Mouse (Mus musculus): ENCODE measurements around the gene Serpina16. TPM values are rescaled to one million over a fixed set of nuclear protein-coding genes. Genes with fewer than 3 reads are reported as not detected.

Gene Serpina16
- total RNA-seq (2014; fragmentation: Nextera tagmentation): not detected in 2 replicates
- not detected in 2 replicates for total RNA-seq (2017)
- polyA plus RNA-seq (2012): not detected in 2 replicates

DNA sequence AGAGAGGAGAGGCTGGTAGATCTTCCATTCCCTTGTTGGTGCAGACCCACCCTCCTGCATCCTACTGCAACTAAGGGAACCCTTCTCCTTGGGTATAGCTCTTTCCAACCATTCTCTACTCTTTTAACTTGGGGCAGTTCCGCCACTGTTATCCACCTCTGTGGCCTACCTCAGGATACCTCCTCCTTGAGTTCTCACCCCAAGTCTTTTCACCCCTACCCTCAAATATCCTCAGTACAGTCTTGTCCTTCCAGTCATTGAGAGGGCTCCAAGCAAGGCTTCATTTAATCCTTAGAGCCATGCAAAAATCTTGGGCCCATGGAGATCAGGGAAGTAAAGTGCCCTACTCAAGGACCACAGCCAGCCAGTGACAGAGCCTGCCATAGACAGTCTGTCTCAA is at the start of gene Serpina16:
Gene Serpina16, minus strand, starts transcription at position 101 of the 400 bp plus-strand sequence.
- no peaks in the 10 kb centered on the region for H3K36me3 ChIP-seq (replicated peaks)
- DNase-seq (ENCODE audit: low spot score): no peak
- ATAC-seq (ENCODE audit: extremely low read depth, insufficient number of reproducible peaks, low FRiP score, poor library complexity, severe bottlenecking): no peak
- no peak within 1 kb of the TSS for H3K4me3 ChIP-seq (ENCODE audit: low read depth, low read length)
- TF ChIP-seq GATA2 (IDR thresholded peaks at IDR 0.05; ENCODE audit: borderline replicate concordance, low read depth, low read length) (no peak), POLR2AphosphoS5 (IDR thresholded peaks at IDR 0.05; ENCODE audit: insufficient replicate concordance, low read depth, low read length) (no peak), GATA1 (IDR thresholded peaks at IDR 0.05; ENCODE audit: borderline replicate concordance, low read length) (no peak), CTCF (IDR thresholded peaks at IDR 0.05; ENCODE audit: low read depth, low read length) (no peak)
- H3K9me3 ChIP-seq (replicated peaks): peaks cover 74% of the 10 kb centered on the region
- H3K27me3 ChIP-seq (ENCODE audit: insufficient read depth, low read length): no peaks in the 10 kb centered on the region
- H3K4me1 ChIP-seq (ENCODE audit: insufficient read depth, low read depth, low read length): no peaks in the 10 kb centered on the region

DNA sequence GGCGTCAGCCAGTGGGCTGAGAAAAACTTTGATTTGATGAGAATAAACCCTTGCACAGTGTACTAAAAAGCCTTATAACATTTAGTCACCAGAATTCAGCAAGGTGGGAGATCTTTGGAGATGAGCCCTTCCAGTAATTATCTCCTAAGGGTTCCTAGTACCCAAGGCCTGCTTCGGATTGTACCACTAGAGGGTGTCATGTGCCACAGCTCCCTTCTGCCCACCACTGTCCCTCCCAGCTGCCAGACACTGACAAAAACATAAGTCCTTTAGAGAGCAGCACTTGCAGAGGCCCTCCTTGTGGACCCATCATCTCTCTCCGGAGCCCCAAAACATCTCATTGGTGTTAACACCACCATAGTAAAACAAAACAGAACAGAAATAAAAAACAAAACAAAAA is 35.6 kb upstream of the Serpina16 start:
- no peak for TF ChIP-seq CTCF (IDR thresholded peaks at IDR 0.05; ENCODE audit: low read depth, low read length)
- peaks cover 58% of the 10 kb centered on the region for H3K9me3 ChIP-seq (replicated peaks)
- H3K4me3 ChIP-seq (ENCODE audit: low read depth, low read length): no peak overlapping the region
- ATAC-seq (ENCODE audit: extremely low read depth, insufficient number of reproducible peaks, low FRiP score, poor library complexity, severe bottlenecking) (no peak), DNase-seq (ENCODE audit: low spot score) (no peak)
- no peaks in the 10 kb centered on the region for H3K36me3 ChIP-seq (replicated peaks)
- H3K4me1 ChIP-seq (ENCODE audit: insufficient read depth, low read depth, low read length): no peaks in the 10 kb centered on the region
- H3K27me3 ChIP-seq (ENCODE audit: insufficient read depth, low read length): no peaks in the 10 kb centered on the region

DNA sequence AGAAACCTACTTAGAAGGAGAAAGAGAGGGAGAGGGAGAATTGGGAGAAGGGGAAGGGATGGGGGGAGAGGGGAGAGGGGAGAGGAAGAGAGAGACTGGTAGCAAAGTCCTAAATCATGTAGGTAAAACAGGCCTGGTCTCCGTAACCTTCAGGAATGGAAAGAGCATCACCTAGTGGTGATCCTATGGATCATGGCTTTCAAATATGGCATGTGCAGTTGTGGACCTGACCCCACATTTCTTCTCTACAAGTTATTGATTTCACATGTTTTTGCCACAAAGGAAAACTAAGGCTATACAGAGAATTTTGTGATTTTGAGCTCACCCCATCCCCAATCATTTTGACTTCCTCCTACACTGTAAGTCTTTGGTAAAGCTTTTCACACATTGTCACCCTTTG is 34.5 kb upstream of the Serpina16 start:
- no peaks in the 10 kb centered on the region for H3K36me3 ChIP-seq (replicated peaks)
- H3K4me3 ChIP-seq (ENCODE audit: low read depth, low read length): no peak overlapping the region
- no peak for TF ChIP-seq CTCF (IDR thresholded peaks at IDR 0.05; ENCODE audit: low read depth, low read length)
- TF ChIP-seq POLR2AphosphoS5 (IDR thresholded peaks at IDR 0.05; ENCODE audit: insufficient replicate concordance, low read depth, low read length): no peak
- no peak for TF ChIP-seq TAL1 (conservative IDR thresholded peaks at IDR 0.05; ENCODE audit: low read depth, low read length)
- no peak for TF ChIP-seq GATA2 (IDR thresholded peaks at IDR 0.05; ENCODE audit: borderline replicate concordance, low read depth, low read length)
- TF ChIP-seq GATA1 (IDR thresholded peaks at IDR 0.05; ENCODE audit: borderline replicate concordance, low read length): no peak
- H3K4me1 ChIP-seq (ENCODE audit: insufficient read depth, low read depth, low read length): no peaks in the 10 kb centered on the region
- H3K9me3 ChIP-seq (replicated peaks): peaks cover 56% of the 10 kb centered on the region
- H3K27me3 ChIP-seq (ENCODE audit: insufficient read depth, low read length): no peaks in the 10 kb centered on the region
- ATAC-seq (ENCODE audit: extremely low read depth, insufficient number of reproducible peaks, low FRiP score, poor library complexity, severe bottlenecking): no peak
- no peak for DNase-seq (ENCODE audit: low spot score)

DNA sequence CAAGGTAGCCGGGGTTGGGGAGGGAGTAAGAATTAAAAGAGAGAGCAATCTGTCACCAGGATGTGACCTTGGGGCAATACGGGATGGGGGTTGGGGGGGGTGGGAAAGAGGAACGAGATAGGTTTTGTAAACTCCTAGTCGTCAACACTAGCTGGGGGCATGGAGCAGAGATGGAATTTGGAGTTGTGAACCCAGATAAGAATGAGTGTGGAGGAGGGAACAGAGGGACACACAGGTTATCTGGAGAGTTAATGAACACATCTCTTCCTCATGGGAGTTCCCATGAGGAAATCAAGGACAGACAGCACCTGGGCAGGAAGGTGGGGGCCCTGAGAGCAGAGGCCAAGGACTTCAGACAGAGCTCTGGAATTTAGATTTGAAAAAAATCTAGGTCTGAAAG is 30.2 kb upstream of the Serpina16 start:
- no peaks in the 10 kb centered on the region for H3K27me3 ChIP-seq (ENCODE audit: insufficient read depth, low read length)
- ATAC-seq (ENCODE audit: extremely low read depth, insufficient number of reproducible peaks, low FRiP score, poor library complexity, severe bottlenecking): no peak
- no peaks in the 10 kb centered on the region for H3K36me3 ChIP-seq (replicated peaks)
- no peak for DNase-seq (ENCODE audit: low spot score)
- H3K4me3 ChIP-seq (ENCODE audit: low read depth, low read length): no peak overlapping the region
- H3K4me1 ChIP-seq (ENCODE audit: insufficient read depth, low read depth, low read length): no peaks in the 10 kb centered on the region
- peaks cover 85% of the 10 kb centered on the region for H3K9me3 ChIP-seq (replicated peaks)
- TF ChIP-seq TAL1 (conservative IDR thresholded peaks at IDR 0.05; ENCODE audit: low read depth, low read length) (no peak), POLR2AphosphoS5 (IDR thresholded peaks at IDR 0.05; ENCODE audit: insufficient replicate concordance, low read depth, low read length) (no peak), GATA2 (IDR thresholded peaks at IDR 0.05; ENCODE audit: borderline replicate concordance, low read depth, low read length) (no peak), GATA1 (IDR thresholded peaks at IDR 0.05; ENCODE audit: borderline replicate concordance, low read length) (no peak), CTCF (IDR thresholded peaks at IDR 0.05; ENCODE audit: low read depth, low read length) (no peak)

DNA sequence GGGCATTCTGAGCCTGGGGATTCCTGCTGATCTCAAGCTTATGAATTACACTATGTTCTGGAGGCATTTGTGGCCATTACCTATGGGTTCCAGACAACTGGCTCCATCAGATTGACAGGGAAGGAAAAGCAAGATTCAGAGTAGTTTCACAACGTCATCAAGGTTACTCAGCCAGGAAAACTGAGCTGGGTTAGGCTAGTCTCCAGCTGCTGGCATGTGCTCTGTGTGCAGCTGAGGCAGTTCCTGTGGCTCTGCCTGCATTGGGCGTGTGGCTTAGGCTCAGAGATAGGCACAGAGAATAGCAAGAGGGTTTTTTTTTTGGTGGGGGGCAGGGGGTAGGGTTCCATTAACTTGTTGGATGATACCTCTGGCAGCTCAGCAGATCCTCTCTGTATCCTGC is 29.6 kb upstream of the Serpina16 start:
- ATAC-seq (ENCODE audit: extremely low read depth, insufficient number of reproducible peaks, low FRiP score, poor library complexity, severe bottlenecking): no peak
- no peak for DNase-seq (ENCODE audit: low spot score)
- TF ChIP-seq GATA2 (IDR thresholded peaks at IDR 0.05; ENCODE audit: borderline replicate concordance, low read depth, low read length): no peak
- no peak for TF ChIP-seq POLR2AphosphoS5 (IDR thresholded peaks at IDR 0.05; ENCODE audit: insufficient replicate concordance, low read depth, low read length)
- no peak for TF ChIP-seq CTCF (IDR thresholded peaks at IDR 0.05; ENCODE audit: low read depth, low read length)
- TF ChIP-seq TAL1 (conservative IDR thresholded peaks at IDR 0.05; ENCODE audit: low read depth, low read length): no peak
- no peak for TF ChIP-seq GATA1 (IDR thresholded peaks at IDR 0.05; ENCODE audit: borderline replicate concordance, low read length)
- Histone ChIP-seq H3K4me1 (ENCODE audit: insufficient read depth, low read depth, low read length) (no peaks in the 10 kb centered on the region), H3K4me3 (ENCODE audit: low read depth, low read length) (no peak overlapping the region), H3K9me3 (replicated peaks) (peaks cover 84% of the 10 kb centered on the region), H3K27me3 (ENCODE audit: insufficient read depth, low read length) (no peaks in the 10 kb centered on the region), H3K36me3 (replicated peaks) (no peaks in the 10 kb centered on the region)

DNA sequence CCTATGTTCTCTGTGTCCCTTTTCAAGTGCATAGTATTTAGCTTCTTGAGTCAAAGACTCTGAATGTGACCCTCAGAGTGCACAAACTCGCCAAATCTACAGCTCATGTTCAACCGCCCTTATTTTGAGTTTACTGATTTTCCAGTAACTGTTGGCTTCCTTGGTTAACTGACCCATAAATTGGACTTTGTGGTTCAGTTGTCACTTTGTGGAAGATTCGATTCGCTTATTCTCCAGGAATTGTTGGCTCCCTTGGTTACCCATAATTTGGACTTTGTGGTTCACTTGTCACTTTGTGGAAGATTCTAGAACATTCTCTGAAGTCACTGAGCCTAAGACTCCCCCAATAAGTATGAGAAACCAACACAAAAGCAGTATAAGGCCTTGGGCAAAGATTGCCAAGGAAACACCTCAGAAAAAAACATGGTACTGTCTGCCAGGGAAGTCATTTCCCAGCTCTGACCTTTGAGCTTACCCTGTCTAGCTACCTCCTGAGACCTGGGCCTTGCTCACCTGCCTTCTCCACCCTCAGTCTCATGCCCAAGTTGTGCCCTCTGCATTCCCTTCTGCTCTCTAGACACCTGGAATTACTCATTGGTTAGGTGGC is 24.3 kb upstream of the Serpina16 start:
- Histone ChIP-seq H3K27me3 (ENCODE audit: insufficient read depth, low read length) (no peaks in the 10 kb centered on the region), H3K9me3 (replicated peaks) (peaks cover 81% of the 10 kb centered on the region), H3K36me3 (replicated peaks) (no peaks in the 10 kb centered on the region), H3K4me1 (ENCODE audit: insufficient read depth, low read depth, low read length) (no peaks in the 10 kb centered on the region), H3K4me3 (ENCODE audit: low read depth, low read length) (no peak overlapping the region)
- TF ChIP-seq CTCF (IDR thresholded peaks at IDR 0.05; ENCODE audit: low read depth, low read length) (no peak), POLR2AphosphoS5 (IDR thresholded peaks at IDR 0.05; ENCODE audit: insufficient replicate concordance, low read depth, low read length) (no peak), GATA1 (IDR thresholded peaks at IDR 0.05; ENCODE audit: borderline replicate concordance, low read length) (no peak), TAL1 (conservative IDR thresholded peaks at IDR 0.05; ENCODE audit: low read depth, low read length) (no peak), GATA2 (IDR thresholded peaks at IDR 0.05; ENCODE audit: borderline replicate concordance, low read depth, low read length) (no peak)
- DNase-seq (ENCODE audit: low spot score) (no peak), ATAC-seq (ENCODE audit: extremely low read depth, insufficient number of reproducible peaks, low FRiP score, poor library complexity, severe bottlenecking) (no peak)

Measured in G1E (cell line).